Mouse (Mus musculus) forebrain, embryonic 10.5 days (tissue): Measurements from ENCODE around the gene Msantd1. TPM values are rescaled to one million over a fixed set of nuclear protein-coding genes. Genes with fewer than 3 reads are reported as not detected.

ENCODE experiments used
- DNase-seq: peaks from one replicate; pipeline ENCODE4 v3.0.0-alpha.2; 2017; ENCODE audit warnings: low spot score; ENCODE audit errors: extremely low spot score
- H3K27ac ChIP-seq: fragments of 300-500 bp; sonication (generic); 2 replicates; pipeline ENCODE4 v1.5.1; 2016; ENCODE audit warnings: mild to moderate bottlenecking
- H3K27me3 ChIP-seq: fragments of 300-500 bp; sonication (generic); 2 replicates; pipeline ENCODE4 v1.6.1; 2016; ENCODE audit warnings: mild to moderate bottlenecking; ENCODE audit not compliant: poor library complexity, severe bottlenecking
- H3K36me3 ChIP-seq: fragments of 300-500 bp; sonication (generic); replicated peaks from 2 replicates; pipeline ENCODE4 v1.6.1; 2016; ENCODE audit warnings: mild to moderate bottlenecking, moderate library complexity
- H3K4me1 ChIP-seq: fragments of 300-500 bp; sonication (generic); 2 replicates; pipeline ENCODE4 v1.6.1; 2016
- H3K4me3 ChIP-seq: fragments of 300-500 bp; sonication (generic); 2 replicates; pipeline ENCODE4 v1.5.1; 2016; ENCODE audit warnings: mild to moderate bottlenecking, moderate library complexity
- H3K9me3 ChIP-seq: fragments of 300-500 bp; sonication (generic); 2 replicates; pipeline ENCODE4 v1.6.1; 2016; ENCODE audit warnings: mild to moderate bottlenecking, moderate library complexity
- WGBS: fragments of 180-500 bp; shearing (Covaris S2); methylation state at CpG from one replicate; pipeline ENCODE4 v1.1.7; 2016; 5-methylcytosine and 5-hydroxymethylcytosine counted together
- polyA plus RNA-seq: library from polyadenylated mRNA; unstranded; fragments of >200 nt; fragmentation: Nextera tagmentation; extraction: Ambion mirVana; gene quantifications from 2 replicates; pipeline ENCODE4 v1.2.1, GENCODE M21; 2016

Gene Msantd1
- polyA plus RNA-seq, 1 experiment from 2014 or later: 1.2 TPM

GRCm38 (mm10) chr5:34956151-34956550, 48.3 kb downstream of the Msantd1 start:
- Histone ChIP-seq H3K4me1 (peaks cover 60% of the 10 kb centered on the region), H3K9me3 (peaks cover 13% of the 10 kb centered on the region), H3K4me3 (no peak overlapping the region), H3K27me3 (no peaks in the 10 kb centered on the region), H3K36me3 (peaks cover 76% of the 10 kb centered on the region), H3K27ac (no peak overlapping the region)
- no peak for DNase-seq
- 87% methylated on average over 7 of the region's 7 CpGs for WGBS

GRCm38 (mm10) chr5:34957015-34957414, 49.2 kb downstream of the Msantd1 start:
- Histone ChIP-seq H3K4me3 (no peak overlapping the region), H3K4me1 (peaks cover 64% of the 10 kb centered on the region), H3K27me3 (no peaks in the 10 kb centered on the region), H3K9me3 (peaks cover 13% of the 10 kb centered on the region), H3K27ac (no peak overlapping the region), H3K36me3 (peaks cover 73% of the 10 kb centered on the region)
- WGBS: 98% methylated on average over 2 of the region's 2 CpGs
- DNase-seq: no peak

GRCm38 (mm10) chr5:34960021-34960420, 52.2 kb downstream of the Msantd1 start:
- WGBS: 92% methylated on average over 1 of the region's 1 CpGs
- no peak for DNase-seq
- no peak overlapping the region for H3K4me3 ChIP-seq
- H3K27ac ChIP-seq: peak overlapping the region; percentile 63
- H3K36me3 ChIP-seq: peaks cover 53% of the 10 kb centered on the region
- no peaks in the 10 kb centered on the region for H3K27me3 ChIP-seq
- peaks cover 48% of the 10 kb centered on the region for H3K4me1 ChIP-seq
- no peaks in the 10 kb centered on the region for H3K9me3 ChIP-seq

- Histone ChIP-seq H3K36me3 (peaks cover 67% of the 10 kb centered on the region), H3K4me1 (0 out of 2 replicates have a peak, but pooled peaks cover 8% of the 10 kb centered on the region), H3K9me3 (no peaks in the 10 kb centered on the region), H3K27me3 (no peaks in the 10 kb centered on the region), H3K27ac (no peak overlapping the region), H3K4me3 (no peak overlapping the region)
- DNase-seq: no peak
- WGBS: 93% methylated on average over 12 of the region's 12 CpGs
Measured at GRCm38 (mm10) chr5:34965531-34965930, 57.7 kb downstream of the Msantd1 start.

- Histone ChIP-seq H3K36me3 (peaks cover 86% of the 10 kb centered on the region), H3K27me3 (no peaks in the 10 kb centered on the region), H3K27ac (no peak overlapping the region), H3K4me1 (no peaks in the 10 kb centered on the region), H3K4me3 (no peak overlapping the region), H3K9me3 (no peaks in the 10 kb centered on the region)
- DNase-seq: no peak
- 92% methylated on average over 5 of the region's 5 CpGs for WGBS
Measured at GRCm38 (mm10) chr5:34968386-34968785, 60.6 kb downstream of the Msantd1 start.

GRCm38 (mm10) chr5:34972471-34972870, 64.7 kb downstream of the Msantd1 start:
- 90% methylated on average over 3 of the region's 3 CpGs for WGBS
- Histone ChIP-seq H3K4me1 (0 out of 2 replicates have a peak, but pooled peaks cover 9% of the 10 kb centered on the region), H3K9me3 (no peaks in the 10 kb centered on the region), H3K27ac (no peak overlapping the region), H3K4me3 (no peak overlapping the region), H3K27me3 (no peaks in the 10 kb centered on the region), H3K36me3 (peaks cover 92% of the 10 kb centered on the region)
- DNase-seq: no peak

Other genes starting within 250 kb of the Msantd1 start
- gene Nop14, start 247.9 kb upstream of the Msantd1 start, polyA plus RNA-seq: 31.7 and 33.9 TPM in 2 replicates
- 1.1 and 1.5 TPM in 2 replicates for gene Grk4, start 247.6 kb upstream of the Msantd1 start, polyA plus RNA-seq
- 16.5 and 19.2 TPM in 2 replicates for gene Htt, start 146.3 kb upstream of the Msantd1 start, polyA plus RNA-seq
- 57.6 and 59.8 TPM in 2 replicates for gene Rgs12, start 41.4 kb downstream of the Msantd1 start, polyA plus RNA-seq
- 0.12 and 0.79 TPM in 2 replicates for gene Hgfac, start 133.5 kb downstream of the Msantd1 start, polyA plus RNA-seq
- 0.12 and 0.38 TPM in 2 replicates for gene Dok7, start 148.8 kb downstream of the Msantd1 start, polyA plus RNA-seq
- 73.0 and 75.0 TPM in 2 replicates for gene Lrpap1, start 197.8 kb downstream of the Msantd1 start, polyA plus RNA-seq